Mouse (Mus musculus) cerebellum, postnatal 10 days (tissue): ENCODE data around the gene Lpcat3.

Source experiments
- DNase-seq, 2 experiments: peaks; one replicate each; pipeline ENCODE4 v3.0.0; 2021; ENCODE audit warnings: mixed read lengths in 2 of 2

Lpcat3 gene

DNA sequence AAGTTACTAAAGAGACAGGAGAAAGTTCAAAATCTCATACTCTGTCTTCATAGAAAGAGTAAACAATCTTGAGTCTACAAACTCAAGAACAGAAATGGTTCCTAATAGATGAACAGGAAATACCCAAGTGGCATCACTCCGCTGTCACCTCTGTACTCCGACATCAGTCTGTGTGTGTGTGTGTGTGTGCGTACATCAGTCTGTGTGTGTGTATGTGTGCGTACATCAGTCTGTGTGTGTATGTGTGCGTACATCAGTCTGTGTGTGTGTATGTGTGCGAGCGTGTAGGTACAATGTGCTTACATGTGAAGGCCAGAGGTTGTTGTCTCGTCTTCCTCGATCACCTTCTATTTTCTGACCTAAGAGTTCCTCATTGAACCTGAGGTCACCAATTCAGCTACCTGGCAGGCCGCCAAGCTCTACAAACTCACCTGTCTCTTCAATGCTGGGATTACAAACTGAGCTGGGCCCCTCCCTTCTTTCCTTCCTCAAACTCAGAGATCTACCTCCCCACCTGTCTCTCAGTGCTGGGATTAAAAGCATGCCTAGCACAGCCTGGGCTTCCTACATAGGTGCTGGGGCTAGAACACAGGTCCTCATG, 45.6 kb downstream of the Lpcat3 start:
- DNase-seq: no peak

DNA sequence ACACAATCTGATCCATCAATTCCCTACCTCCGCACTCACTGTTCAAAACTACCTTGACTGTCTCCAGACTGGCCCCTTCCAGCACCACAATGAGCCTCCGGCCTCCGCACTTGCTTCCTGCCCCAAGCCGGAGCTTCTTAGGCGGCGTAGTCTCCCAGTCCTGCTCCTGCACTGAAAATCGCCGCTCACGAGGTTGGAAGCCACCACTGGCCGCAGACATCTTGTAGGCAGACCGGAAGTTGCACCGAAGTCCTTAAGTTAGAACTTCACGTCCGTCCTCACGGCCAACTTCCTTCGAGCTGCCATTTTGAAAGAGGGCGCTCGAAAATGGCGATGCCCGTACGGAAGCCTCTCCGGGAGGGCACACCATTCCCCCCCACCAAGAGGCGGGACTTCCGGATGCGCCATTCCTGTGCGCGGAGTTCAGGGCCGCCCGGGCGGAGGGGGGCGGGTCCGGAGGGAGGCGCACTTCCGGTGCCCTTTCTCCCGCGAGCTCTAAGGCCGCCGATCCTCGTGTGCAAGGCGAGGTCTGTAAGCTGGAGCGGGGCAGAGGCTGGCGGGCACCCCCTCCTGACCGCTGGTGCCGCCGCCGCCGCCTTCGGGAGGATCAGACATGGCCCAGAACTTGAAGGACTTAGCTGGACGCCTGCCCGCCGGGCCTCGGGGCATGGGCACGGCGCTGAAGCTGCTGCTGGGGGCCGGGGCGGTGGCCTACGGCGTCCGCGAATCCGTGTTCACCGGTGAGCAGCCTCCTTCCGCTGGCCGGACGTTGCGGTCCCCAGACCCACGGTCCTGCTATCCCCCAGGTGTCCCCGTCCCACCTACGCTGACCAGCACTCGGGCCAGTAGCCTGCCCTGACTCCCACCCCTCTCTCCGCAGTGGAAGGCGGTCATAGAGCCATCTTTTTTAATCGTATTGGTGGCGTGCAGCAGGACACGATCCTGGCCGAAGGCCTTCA, 49.3 kb downstream of the Lpcat3 start, which contains the start of the genes Emg1 and Phb2:
Emg1 (minus strand) TSS at position 355 of the 959 bp plus-strand sequence.
Phb2 (plus strand) TSS at position 513 of the 959 bp plus-strand sequence.
- peak; percentile 99 for DNase-seq

DNA sequence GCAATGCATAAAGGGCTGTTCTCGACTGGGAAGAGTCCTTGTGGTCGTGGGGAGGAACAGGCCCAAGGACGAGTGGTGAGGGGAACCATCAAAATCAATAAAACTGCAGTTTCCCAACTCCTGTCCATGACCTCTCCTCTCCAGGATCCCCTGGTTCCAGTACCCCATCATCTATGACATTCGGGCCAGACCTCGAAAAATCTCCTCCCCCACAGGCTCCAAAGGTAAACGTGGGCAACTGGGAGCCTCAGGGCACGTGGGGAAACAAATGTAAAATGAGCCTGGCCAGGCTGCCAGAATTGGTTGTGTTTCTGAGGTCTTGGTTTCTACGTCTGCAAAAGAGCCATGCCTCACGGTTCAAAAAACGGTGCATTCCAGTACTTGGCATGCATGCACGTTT, 50.1 kb downstream of the Lpcat3 start:
- no peak for DNase-seq

DNA sequence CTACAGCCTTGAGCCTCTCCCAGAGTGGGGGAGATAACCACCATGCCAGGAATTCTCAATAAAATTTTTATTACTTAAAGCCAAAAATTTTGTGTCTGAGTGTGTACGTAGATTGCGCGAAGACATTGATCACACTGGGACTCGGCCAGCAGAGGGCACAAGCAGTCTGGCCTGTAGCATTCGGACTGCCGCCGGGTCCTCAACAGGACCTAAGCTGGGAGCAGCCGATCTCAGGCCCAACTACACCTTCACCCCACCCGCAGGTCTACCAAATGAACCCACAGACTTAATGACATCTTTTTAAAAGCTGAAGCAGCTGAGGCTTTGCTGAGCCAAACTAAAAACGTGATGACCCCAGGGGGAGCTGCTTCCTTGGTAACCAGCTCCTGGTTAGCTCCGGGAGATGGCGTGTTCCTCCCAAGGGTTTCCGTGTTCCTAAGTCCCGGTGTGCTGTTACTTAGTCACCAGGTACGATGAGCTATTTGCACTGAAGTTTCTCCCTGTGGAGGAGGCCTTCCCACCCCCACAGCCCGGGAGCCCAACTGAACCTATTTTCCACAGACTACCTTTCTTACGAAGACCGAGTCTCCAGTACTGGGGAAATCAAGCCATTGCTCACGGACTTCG, 54.1 kb downstream of the Lpcat3 start:
- peak; percentile 66 for DNase-seq

DNA sequence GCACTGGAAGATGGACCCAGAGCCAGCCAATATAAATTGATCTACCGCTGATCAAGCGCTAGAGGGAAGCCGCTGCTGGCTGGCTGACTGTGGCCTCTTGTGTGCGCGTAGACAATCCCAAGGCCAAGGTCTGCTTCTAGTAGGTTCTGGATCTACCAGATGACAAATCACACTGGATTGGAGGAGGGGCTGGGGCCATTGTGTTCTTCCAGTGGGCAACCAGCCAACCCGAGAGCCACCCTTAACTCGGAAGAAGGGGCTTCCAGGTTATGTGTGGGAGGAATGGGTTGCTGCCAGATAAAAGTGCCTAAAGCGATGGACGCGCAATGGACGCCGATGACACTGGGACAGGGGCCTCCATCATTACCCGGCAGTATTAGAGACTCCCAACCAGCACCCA, 55.1 kb downstream of the Lpcat3 start:
- no peak for DNase-seq

DNA sequence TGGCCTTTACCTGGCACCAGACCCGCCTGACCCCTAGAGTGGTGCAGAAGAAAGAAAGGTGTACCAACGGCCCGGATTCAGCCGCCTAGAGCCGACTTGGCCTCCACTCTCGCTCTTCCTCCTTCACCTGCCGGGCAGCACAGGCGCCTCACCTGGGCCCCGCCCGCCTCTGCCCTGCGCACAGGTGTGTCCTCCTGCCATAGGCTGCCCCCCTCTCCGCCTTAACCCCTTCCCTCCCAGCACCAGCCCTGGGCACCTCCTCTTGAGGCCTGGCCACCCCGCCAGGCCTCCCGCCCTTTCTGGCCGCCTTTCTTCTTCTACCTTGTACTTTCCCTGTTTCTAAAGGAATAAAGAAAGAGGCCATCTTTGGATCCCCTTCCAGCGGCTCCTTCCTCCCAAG, 55.9 kb downstream of the Lpcat3 start:
- DNase-seq: no peak

DNA sequence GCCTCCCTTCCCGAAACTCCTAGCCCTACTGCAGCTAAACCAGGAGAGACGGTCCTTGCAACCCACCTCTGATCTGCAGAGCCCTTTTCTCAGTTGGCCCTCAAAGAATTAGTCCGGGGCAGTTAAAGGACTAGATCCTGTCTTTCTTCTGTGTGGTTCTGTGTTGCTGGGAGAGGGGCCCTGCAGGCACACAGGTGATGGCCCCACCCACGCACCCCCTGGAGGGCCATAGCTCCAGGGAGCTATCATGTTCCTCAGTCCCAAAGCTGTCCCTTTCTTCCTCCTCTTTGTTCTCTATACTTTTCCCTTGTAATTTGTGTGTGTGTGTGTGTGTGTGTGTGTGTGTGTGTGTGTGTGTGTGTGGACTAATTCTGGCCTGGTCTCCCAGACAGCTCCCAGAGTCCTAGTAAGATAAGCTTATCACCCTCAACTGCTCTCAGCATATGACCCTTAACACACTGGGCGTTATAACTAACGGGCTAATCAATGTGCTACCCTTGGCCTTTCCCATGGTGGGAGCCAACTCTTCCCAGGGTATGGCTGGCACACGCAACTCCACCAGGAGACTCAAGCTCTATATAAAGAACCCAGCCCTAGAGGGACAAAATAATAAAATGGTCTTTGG, 56.6 kb downstream of the Lpcat3 start:
- no peak for DNase-seq

DNA sequence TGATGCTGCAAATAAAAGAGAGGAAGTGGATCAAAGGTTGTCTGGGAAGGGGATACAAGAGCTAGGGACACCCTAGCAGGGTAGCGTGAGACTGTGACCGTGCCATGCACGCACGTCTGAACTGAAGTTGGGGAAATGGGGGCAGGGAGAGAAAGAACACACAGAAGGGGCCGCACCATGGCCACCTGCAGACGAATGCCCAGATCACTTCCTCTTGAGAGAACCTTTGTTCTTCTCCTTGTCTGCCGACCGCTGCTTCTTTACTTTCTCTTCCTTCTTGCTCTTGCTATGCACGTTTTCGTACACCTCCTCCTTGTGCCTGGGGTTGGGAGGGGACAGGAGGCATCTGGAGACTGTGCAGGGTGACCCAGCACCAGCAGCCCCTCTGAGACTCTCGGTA, 58.1 kb downstream of the Lpcat3 start:
- DNase-seq: no peak

DNA sequence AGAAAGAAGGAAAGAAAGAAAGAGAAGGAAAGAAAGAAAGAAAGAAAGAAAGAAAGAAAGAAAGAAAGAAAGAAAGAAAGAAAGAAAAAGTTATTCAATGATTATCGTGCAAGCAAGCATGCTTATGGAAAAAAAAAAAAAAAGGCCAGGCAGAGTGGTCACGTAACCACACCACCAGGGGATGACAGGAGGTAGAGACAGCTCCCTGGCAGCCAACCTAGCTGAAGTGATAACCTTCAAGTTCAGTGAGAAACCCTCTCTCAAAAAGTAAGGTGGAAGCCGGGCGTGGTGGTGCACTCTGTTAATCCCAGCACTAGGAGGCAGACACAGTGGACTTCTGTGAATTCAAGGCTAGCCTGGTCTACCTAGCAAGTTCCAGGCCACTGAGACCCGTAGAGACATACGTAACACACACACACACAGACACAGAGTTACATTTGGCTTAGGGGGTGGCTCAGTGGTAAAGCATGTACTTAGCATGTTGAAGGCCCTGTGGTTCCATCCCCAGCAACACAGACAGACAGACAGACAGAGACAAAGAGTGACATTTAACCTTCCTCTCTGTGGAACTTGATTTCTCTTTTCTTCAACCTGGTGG, 60.1 kb downstream of the Lpcat3 start:
- no peak for DNase-seq

DNA sequence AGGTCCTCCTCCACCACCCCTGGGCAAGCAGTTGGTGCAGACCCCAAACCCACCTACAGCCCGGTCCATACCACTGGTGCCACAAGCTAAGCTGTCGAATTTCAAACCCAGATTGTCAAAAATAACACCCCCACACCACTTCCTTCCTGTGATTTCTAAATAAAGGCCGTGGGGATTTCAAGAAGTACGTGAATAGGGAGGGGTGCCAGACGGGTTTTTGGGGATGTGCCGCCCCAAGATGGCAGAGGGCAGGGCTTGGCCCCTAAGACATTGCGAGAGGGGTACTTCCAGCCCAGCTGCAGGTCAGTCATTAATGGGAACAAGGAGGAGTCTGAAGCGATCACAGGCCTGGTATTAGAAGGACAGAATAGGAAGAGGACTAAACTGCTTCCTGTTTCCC, 60.7 kb downstream of the Lpcat3 start:
- DNase-seq: no peak

DNA sequence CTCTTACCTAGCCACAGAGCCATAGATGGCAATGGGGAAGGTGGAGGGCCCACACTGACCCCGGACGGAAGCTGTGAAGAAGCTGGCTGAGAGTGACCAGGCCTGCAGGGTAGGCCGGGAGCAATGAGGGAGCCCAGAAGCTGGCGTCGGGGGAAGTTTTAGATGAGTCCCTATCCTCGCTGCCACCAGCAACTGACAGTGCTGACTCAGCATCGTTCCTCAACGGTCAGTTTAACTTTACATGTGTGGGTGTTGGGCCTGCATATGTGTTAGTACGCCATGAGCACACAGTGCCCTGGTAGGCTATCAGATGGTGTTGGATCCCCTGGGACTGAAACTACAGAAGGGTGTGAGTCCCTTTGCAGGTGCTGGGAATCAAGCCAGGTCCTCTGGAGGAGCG, 61.6 kb downstream of the Lpcat3 start:
- no peak for DNase-seq

DNA sequence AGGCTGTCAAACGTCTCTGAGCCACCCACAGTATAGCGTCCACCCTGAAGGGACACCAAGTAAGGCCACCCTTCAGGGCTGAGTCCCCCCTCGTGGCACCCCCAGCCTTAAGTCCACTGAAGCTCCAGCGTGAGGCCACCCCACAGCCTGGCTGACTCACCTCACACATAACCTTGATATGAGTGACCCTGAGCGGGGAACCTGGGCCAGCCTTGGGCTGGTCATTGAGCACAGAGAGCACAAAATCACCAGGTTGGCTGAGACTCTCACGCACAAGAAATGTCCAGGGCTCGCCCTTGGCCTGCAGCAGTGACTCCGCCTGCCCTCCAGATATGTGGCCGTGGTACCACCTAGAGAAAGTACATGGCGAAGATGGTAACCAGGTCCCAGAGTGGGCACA, 65.8 kb downstream of the Lpcat3 start:
- DNase-seq: no peak

DNA sequence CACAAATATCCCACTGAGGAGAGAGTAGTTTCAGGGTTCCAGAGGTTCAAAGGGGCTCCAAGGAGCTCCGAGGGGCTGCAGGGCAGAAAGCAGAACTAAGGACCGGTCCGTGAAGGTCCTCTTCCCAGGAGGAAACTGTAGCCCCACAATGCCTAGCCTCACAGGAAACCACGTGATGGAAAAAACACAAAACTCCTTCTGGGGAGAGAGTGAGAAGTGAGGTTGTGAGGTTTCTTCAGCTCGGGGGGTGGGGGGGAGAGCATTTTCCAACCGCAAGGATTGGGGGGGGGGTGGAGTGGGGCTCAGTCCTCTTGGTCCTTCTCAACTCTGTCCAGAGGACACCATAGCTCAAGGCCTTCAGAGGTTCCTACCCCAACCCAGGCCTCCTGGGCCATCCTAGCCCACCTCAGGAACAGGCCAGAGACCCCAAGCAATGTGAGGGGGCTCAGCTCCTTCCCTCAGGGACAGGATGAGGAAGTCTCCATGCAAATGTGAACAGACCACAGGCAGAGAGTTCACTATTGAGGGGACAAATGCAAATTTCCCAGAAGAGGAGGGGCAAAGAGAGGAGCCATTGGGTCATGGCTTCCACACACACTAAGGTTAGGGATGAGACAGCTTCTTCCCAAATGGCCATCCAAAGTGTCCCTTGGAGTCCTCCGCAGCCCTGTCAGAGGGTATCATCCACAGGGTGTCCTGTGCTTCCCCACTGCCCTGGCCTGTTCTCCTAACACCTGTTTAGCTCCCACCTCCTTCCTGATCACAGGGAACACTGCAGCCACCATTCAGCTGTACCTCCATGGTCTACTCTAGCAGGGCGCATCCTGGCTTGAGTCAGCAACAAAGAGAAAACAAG, 67.3 kb downstream of the Lpcat3 start:
- DNase-seq: no peak

DNA sequence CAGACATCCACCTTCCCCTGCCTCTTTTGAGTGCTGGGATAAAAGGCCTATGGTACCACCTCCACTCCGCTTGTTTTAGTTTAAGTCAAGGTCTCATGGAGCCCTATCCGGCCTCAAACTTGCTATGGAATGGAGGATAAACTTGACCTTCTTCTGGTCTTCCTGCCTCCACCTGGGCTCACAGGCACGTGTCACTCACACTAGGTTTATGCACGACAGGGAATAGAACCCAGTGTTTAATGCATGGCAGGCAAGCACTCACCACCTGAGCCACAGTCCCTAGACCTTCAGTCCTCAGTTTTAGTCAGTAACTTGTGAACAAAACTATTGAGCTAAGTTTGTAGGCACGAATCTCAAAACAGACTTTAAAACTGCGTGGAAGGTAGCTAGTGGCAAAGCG, 68.2 kb downstream of the Lpcat3 start:
- DNase-seq: no peak

DNA sequence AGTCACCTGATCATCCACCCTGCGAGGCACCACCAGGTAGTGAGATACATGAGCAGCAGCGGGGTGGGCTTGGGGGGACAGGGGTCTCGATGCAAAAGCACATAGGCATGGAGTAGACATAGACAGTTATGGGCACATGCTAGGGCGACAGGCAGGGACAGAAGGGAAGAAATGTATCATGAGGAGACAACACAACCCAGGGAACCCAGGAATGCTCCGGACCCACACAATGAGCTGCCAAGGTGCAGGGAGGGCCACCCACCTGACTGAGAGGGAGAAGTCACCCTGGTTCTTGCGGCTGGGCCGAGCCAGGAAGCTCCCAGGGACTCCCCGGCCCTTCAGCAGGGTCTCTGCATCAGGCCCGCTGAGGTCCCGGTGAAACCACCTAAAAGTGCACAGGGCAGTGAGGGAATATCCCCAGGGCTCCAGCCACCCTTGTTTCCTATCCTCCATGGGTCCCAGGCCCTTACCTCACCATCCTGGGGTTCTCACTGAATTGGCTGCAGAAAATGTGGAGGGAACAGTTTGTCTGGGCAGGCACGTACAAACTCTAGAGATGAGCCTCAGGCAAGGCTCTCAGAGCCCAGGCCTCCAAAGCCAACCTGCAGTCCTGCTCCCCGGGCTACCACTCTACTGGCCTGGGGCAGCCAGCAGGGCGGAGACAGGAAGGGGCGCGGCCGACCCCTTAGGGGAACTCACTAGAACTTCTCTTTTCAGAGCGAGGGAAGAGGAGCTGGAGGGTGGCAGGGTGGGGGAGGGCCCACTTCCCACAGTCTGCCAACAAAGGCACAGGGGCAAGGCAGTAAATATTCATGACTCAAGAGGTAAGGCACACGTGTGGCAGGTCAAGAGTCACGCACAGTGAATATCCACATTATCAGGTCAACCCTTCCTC, 69.9 kb downstream of the Lpcat3 start:
- DNase-seq: no peak

DNA sequence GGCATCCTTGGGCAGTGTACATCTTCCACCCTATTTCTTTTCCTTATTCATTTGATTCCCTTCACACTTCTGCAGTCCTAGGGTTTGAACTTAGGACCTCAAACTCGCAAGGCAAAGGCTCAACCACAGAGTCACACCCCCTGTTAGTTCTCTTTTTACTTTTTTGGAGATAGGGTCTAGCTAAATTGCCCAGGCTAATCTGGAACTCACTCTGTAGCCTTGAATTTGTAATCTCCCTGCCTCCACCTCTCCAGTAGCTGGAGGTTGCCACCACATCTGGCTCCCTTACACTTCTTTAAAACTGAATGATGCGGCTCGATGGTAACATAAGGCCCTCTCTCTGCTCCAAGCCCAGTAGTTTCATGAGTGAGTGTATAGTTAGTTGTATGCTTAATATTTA, 71.6 kb downstream of the Lpcat3 start:
- no peak for DNase-seq

DNA sequence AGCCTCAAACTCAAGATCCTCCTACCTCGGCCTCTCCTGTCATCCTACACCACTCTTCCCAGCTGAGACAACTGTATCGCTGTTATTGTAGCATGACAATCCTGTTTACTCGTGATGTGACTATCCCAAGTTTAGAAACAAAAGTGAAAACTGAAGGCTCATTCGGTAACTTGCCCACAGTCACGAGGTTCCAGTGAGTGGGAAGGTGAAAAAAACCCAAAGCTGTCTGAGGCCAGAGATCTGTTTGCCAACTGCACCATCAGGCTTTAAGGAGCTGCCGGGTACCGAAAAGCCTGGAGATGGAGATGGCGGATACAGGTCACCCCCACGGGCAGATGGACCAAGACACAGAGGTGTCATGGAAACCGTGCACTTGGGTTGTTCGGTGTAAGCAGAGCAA, 74.2 kb downstream of the Lpcat3 start:
- no peak for DNase-seq

DNA sequence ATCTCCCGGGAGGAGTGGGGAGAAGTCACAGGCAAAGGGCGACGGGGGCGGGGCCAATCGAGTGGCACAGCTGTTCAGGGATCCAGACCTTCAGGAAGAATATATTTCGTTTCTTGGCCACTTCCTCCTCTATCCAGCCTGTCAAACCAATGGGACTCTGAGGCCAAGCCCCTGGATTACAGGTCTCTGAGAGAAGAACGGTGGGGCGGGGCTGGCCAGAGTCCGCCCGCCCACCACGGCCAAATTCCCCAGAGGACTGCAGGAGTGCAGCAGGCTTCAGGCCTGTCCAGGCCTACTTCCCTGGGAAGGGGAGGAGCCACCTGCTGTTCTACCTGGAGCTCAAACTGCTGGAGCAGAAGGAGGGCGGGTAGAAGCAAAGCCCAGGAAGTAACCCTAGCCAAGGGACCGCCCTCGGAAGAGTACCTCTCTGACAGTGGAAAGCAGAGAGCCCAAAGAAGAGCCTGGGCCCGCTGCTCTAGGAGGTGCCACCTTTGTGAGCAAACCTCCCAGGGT, 75.7 kb downstream of the Lpcat3 start, which contains the start of gene Ptpn6:
Ptpn6 (minus strand) TSS at position 204 of the 513 bp plus-strand sequence.
- DNase-seq: no peak

DNA sequence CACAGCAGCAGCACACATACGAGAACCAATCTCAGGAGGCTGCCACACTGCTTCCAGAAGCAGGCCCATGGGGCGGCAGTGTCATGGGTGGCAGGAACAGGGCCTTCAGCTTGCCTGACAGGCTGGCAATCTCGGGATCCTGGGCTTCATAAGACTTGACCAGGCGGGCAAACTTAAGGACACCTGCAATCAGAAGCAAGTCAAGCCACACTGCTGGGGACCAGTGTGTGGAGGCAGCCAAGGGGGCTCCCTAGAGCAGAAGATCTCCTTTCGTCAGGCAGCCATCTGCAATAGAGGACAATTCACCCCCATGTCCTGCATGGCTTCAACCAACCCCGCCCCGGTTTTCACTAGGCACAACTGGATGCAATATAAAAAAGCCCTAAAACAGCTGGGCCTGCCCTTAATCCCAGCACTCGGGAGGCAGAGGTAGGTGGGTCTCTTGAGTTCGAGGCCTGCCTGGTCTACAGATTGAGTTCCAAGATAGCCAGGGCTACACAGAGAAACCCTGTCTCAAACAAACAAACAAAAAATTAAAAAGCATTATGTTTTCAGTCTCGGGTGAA, 76.5 kb downstream of the Lpcat3 start:
- DNase-seq: no peak
